Mouse (Mus musculus) NIH3T3 (cell line): Measurements from ENCODE around the gene Cdk18.
A peak's percentile ranks its signal among the peaks of the same experiment; 100 is the strongest.

Experiments
- DNase-seq: peaks from one replicate; pipeline ENCODE4 v3.0.0-alpha.2; 2012; ENCODE audit warnings: low read depth

The Cdk18 gene

DNA sequence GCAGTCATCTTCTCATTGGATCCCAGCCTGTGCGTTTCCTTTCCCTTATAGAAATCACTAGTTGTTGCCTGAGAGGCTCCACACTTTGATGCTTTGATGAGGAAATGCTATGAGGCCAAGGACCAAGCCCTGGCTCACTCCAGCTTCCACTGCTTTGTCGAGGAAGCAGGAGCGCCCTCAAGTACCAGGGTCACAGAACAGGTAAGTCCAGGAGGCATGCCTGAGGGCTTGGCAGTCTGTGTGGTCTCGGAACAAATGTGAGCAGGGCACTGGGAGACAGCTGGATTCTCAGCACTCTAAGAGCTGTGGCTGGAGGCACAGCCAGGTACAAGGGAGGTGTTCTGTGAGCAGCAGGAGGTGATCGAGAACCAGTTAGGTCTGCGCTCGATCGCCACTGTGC lies 27.1 kb downstream of the Cdk18 start:
- no peak for DNase-seq

DNA sequence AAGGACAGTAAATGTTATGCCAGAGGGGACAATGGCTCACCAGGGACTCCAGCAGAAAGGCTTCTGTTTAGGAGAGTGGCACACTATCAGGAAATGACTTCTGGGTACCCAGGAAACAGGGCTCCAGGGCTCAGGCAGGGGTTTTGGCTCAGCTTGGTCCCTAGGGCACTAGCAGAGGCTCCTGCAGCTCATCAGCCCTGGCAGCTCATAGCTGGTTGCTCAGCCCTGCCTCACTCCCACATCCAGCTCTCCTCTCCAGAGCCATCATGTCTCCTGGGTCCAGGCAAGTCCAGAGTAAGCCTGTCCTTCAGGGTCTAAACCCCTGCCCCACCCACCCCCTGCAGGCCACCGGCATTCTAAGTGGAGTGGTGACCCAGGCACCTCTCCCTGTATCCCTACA lies 28.1 kb downstream of the Cdk18 start:
- no peak for DNase-seq

DNA sequence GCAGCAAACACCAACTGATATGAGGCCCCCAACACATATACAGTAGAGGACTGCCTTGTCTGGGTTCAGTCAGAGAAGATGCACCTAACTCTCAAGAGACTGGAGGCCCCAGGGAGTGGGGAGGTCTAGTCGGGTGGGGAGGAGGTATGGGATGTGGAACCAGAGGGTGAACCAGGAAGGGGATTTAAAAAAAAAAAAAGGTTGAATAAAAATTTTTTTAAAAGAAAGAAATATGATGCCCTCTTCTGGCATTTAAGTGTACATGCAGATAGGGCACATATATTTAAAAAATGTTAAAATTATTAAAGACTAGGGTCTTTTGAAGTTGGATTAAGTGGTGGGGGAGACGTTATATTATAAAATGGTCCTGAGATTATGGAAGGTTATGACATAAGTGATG lies 30.1 kb downstream of the Cdk18 start:
- DNase-seq = no peak

DNA sequence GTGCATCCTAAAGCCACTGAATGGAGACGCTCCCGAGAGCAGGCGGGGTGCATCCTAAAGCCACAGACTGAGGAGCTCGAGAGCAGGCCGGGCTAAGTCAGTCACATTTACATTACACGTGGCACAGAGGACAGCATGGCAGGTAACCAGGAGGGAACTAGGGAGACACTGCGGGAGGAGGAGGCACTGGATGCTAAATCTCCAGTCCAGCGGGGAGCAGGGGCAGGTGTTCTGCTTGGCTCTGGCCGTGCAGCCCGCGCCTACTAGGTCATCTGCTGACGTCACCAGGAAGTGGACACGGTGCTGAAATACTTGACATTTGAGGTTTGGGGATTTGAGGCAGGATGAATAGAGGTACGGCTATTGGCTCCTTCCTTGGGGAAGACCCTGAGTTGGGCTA lies 35.1 kb downstream of the Cdk18 start:
- DNase-seq = no peak

DNA sequence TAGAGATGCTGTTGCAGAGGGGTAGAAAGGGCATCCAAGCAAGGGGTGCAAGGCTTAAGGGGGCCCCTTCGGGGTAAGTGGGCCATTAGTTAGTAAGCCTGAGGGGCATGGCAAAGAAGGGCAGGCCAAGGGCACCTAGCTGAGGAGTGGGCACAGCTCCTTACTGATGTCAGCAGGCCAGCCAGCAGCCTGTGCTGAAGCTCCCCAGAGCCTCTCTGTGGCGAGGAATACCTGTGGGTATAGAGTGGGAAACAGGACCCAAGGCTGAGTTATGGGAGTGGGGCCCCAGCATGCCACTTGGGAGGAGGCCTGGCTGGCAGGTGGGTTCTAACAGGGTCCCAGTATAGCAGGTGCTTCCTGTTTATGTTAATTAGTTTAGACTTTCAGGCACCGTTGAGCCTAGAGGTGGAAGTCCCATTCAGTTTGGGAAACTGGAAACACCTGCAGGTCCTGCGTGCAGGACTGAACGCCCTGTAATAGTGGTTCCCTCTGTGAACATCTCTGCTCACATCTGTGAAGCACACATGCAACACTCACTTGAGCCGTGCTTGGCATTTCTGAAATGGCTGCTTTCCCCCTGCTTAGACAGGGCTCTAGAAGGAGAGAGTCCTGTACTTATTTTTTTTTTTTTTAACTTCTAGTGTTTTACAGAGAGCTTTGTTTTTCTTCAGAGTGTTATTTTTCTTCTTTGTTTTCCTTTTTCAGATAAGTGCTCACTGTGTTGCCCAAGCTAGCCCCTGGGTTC lies 37.4 kb downstream of the Cdk18 start:
- DNase-seq = no peak

DNA sequence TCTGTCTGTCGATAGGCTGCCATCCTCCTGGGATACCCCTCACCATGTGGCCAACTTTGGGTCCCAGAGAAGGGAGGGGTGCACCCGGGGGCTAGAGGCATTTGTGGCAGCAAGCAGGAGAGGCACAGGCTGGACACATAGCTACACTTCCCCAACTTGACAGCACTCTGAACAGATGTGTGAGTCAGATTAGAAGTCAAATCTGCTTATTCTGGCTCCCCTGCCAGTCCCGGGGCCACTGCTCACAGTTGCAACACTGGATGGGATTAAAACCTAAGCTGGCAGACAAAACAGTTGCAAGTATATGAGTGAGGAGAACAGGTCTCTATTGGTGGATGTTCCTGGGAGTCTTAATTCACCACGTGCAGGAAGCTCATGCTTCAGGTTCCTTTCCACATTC lies 39.7 kb downstream of the Cdk18 start:
- DNase-seq = no peak

DNA sequence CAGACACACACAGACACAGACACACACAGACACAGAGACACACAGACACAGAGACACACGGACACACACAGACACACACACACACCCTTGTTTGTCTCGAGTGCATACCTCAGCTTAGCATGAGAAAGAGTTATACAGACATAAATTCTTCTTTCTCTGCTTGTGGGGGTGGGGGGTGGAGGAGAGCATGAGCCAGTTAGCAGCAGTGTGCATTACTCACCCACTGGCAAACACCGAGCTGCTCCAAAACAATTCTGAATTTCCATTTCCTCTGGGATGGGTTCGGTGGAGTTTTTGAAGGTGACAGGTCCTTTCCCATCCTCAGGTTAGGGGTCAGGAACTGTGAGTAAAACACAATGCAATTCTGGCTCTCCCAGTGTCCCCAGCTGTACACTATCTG lies 40.5 kb downstream of the Cdk18 start:
- peak; percentile 74 for DNase-seq

DNA sequence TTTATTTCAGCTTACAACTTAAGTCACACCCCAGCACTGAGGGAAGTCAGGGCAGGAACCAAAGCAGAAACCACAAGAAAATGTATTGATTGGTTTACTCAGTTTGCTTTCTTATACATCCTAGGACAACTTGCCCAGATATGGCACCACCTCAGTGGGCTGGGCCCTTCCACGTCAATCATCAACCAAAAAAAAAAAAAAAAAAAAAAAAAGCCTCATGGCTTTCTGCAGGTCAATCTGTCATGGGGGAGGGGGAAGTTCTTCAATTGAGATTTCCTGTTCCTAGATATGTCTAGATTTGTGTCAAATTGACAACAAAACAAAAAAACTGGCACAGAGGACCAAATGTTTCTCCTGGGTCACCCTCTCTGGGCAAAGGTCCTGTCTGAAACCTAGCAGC lies 41.4 kb downstream of the Cdk18 start:
- no peak for DNase-seq

DNA sequence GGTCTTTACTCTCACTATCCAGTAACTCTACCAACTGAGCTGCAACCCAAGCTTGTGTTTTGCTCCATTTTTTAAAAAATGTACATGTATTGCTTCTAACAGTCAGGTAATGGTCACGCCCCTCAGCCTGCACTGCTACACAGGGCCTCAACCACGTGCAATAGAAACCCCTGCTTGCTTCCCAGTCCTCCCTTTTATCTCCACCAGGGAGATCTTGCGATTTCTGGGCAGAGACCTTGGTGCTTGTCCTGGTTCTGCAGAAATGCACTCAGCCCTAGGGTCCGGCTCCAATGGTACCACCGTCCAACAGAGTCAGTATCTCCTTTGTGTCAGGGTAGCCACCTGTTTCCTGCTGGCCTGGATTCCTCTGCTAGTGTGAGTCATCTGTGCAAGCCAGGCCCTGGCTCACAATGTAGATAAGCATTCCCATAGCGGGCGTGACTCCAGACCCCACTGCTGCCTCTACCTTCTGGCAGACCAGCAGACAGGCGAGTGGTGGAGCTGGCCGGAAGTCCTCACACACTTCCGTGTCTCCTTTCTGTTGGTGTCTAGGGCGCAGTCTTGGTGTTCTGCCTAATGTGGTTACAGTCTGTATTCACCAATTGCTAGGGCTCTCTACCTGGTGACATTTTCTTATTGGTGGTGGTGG lies 44.0 kb downstream of the Cdk18 start:
- no peak for DNase-seq

DNA sequence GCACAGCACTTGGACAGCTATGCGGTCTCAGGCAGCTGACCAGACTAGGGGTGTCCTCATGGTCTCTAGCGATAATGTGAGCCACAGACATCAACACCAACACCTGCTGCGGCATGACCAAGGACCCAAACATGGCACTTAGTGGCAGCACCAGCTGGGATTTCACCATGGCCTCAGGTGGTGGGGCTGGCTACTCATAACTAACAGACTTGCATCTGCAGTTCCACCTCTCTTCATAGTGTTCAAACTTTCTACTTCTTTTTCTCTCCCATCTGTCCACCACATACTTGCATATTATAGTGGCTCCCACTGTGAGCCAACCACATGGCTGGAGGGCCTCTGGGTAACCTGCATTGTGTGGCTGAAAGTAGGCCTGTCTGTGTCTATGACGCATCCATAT lies 46.2 kb downstream of the Cdk18 start:
- no peak for DNase-seq

DNA sequence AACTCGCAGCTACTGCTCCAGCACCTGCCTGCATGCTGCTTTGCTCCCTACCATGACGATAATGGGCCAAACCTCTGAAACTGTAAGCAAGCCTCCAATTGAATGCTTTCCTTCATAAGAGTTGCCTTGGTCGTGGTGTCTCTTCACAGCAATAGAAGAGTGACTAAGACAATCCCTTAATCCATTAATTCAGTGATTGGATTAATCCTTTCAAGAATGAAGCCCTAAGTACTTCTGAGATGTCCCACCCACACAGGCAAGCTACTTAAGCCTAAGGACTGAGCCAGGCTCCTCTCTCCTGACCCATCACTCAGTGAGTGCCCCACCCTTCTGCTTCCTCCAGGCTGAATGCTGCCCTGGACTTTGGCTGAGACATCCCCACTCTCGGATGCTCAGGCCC lies 49.2 kb downstream of the Cdk18 start:
- no peak for DNase-seq

DNA sequence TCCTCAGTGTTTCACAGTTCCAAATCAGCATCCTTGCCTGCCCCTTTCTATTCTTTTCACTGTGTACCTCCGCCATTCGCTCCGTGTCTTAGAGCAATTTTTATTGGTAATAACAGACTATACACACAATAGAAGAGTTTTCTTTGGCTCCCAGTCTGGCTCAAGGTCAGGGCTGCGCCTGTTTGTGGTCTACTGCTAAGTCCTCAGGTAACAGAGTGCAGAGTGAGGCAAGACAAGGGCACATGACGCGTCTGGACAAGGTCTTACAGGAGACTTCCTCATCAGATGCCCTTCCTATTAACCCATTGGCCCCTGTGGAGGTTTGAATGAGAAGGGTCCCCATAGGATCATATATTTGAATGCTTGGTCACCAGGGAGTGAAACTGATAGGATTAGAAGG lies 49.7 kb downstream of the Cdk18 start:
- DNase-seq = no peak

DNA sequence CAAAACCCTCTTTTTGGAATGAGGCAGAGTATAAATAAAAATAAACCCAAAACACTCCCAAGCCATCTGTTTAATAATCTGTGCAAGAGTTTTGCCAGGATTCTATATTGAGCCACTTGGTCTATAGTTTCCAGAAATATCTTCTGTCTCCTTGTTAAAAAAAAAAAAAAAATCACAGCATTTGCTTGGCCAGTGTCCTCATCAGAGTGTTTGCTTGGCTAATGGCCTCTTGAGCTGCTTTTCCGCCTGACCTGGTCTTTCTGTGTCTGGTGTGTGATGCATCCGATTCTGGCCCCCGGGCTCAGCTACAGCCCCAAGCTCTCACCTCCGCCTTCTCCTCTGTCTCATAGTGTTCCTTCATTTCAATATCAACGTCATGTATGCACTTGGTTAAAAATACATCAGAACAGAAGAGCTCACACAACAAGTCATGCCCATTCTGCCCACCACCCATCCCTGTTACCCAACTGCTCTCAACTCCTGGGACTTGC lies 51.3 kb downstream of the Cdk18 start:
- DNase-seq = no peak

DNA sequence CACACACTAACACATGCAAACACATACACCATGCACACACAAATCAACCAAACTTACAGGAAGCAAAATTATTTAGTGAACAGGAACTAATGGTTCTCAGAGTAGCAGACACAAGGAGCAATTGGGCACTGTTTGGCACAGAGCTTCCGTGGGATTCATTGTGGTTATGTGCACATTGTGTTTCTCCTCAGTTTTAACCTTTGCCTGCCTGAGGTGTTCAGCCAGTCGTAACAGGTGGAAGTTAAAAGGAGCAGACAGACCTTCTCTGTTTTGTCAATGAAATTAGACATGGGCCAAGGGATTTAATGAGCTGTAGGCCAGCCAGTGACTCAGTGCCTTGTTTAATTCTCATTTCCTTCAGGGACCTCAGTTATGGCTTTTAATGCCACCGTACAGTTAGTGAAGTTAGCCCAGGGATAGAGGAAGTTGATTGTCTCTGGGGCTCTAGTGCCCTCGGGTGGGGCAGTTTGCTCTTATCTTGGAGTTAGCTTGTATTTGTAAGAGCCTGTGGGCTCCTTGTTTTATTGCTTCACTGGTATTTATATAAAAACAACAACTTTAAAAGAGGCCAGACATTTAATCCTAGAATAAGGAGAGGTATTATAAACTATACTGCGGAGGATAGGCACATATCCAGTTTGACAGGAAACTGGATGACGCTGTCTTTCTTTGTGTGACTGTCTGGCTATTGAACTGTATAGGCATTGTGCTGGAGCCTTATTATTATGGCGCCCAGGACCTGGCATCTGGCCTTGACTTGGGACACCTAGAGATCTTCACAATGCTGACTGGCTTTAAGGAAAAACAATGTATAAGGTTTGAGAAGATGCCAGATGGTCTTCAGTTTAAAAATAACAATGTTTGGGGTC lies 54.1 kb downstream of the Cdk18 start:
- no peak for DNase-seq

DNA sequence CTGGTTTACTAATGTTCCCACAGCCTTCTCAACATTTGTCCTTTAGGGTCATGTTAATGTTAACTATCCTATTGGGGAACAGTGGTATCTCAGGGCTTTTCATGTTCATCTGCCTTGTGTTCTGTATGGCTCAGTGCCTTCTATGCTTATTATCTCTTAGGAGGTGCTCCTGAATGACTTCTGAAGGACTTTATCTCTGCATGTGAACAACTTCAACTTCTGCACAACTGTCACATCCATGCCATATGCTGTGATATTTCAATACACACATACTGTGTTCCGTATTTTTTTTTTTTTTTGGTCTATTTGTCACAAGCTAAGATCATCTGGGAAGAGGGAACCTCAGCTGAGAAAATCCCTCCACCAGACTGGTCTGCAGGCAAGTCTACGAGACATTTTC lies 61.1 kb downstream of the Cdk18 start:
- DNase-seq = no peak

DNA sequence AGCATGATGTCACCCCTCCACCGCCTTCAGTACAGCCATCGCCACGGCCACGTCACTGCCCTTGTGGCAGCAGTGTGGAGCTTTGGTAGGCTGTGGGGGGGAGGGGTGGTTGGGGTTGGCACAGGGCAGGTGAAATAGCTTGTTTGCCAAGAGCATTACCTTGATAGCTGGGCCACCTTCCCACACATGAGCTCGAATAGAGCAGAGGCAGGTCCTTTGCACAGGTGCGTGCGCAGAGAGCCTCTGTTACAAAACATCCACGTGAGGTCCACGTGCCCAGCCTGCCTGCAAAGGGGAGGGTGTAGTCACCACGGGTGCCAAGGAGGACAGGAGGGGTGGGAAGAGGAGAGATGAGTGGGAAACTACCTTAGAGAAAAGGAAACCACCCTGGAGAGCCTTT lies 63.9 kb downstream of the Cdk18 start:
- no peak for DNase-seq

DNA sequence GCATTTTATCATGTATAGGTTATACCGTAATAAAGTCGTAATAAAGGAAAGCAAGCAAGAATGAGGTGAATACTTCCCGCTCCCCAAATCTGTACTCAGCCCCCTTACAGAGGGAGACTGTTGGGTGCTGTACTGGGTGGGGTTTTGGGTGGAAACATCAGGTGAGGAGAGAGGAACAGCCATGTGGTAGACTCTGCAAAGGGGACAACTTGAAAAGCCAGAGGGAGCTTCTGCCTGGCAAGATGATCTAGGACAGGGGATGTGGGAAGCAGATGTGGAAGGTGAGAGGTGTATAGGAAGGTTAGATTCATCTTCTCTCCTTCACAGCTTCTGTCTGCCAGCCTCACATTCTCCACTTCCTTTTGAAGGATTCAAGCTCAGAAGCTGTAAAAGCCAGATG lies 68.8 kb downstream of the Cdk18 start:
- DNase-seq = no peak

DNA sequence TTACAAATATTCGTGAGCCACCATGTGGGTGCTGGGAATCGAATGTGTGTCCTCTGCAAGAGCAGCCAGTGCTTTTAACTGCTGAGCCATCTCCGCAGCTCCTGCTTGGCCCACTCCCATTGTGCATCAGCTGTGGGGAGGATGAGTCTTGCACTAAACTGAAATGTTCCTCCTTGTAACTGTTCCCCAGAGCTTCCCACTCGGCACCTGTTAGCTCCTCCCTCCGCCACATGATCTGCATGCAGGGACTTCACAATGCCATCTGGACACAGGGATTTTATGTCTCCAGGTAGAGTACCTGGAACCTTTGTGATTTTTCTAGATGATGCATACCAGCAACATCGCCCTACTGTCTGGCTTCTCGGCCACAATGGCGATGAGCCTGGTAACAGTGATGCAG lies 70.0 kb downstream of the Cdk18 start:
- DNase-seq = no peak

DNA sequence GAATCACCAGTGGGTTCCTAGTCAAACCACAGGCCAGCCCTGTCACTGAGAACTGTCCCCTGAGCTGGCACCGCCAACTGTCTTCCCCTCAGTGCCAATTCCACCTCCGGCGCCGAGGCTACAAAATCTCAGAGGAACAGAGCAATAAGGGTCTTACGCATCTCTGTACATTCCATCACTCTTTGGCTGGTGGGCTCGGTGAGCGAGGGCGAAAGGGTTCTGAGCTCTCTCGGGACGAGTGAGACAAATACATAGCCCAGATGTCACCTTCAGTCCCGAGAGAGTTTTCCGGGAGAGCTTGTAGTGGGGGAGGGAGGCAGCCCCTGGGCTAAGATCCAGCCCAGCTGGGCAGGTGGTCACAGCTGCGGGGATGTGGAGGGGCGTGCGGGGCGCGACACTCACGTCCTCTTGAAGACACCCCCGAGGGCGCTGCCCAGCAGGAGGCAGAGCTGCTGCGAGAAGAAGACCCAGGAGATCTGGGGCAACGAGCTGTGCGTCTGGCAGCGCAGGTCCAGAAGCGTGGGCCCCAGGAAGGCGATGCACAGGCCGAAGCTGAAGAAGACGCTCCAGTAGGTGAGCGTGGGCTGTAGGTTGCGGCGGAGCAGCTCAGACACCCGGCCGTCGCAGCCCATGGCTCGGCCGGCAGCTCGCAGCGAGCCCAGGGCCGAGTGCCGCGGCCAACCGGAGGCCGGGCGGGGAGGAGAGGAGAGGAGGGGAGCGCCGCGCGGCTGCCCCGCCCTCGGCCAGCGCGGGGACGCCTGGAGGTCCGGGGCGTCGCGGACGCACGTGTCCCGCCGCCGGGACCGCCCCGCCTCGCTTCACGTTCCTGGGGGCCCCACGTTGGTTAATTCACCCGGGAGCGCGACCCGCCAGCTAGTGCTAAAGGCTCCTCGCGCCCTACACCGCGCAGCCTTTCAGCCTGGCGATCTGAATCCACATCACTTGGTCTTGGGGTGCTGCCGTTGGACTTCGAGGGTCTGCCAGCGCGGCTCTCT lies 71.9 kb downstream of the Cdk18 start, which contains the start of gene Mfsd4a:
Mfsd4a (minus strand) TSS at position 802 of the 995 bp plus-strand sequence.
- DNase-seq = no peak

DNA sequence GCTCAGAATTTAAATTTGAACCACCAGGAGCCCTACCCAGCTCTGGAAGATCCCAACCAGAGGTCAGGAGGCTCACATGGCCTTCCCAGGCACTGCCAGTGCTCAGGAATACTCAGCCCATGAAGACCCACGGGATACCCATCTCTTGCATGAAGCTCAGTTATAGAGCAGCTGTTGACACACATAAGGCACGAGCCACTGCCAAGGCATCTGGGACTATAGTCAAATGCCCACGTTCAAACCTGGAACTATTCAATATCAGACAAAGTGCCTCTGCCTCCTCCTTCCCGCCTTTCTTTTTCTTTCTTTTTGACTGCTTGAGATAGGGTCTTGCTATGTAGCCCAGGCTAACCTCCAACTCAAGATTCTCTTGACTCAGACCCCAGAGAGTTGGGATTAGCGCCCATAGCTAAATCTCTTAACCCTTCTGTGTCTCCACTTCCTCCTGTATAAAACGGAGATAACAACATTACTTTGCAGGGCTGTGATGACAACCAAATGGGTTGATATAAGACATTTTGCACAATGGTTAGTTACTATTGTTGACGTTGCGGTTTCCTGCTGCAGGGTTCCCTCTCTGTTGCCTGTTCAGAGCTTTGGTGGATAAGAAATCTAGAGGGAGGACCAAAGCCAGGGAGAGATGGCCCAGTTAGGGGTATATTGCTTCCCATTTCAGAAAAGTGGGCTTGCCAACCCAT lies 73.9 kb downstream of the Cdk18 start:
- no peak for DNase-seq

DNA sequence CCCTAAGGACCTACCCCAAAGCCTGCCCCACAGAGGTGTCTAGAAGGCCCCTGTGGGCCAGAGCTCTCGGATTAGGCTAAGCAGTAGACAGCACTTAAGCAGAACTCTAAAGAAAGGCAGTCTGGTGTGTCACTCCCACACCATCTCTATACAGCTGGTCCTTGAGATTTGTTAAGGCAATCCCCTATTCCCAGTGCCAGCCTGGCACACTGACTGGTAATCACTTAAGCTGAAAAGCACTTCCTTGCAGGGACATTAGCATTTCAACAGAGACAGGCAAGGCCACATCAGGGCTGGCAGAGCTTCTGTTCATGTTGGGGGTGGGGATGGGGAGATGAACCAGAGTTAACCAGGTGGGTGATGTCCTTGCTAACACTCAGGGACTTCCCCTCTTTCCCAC lies 74.5 kb downstream of the Cdk18 start:
- no peak for DNase-seq
